9 mouse cellular contexts compared by ENCODE assay signal in the genomic region with DNA sequence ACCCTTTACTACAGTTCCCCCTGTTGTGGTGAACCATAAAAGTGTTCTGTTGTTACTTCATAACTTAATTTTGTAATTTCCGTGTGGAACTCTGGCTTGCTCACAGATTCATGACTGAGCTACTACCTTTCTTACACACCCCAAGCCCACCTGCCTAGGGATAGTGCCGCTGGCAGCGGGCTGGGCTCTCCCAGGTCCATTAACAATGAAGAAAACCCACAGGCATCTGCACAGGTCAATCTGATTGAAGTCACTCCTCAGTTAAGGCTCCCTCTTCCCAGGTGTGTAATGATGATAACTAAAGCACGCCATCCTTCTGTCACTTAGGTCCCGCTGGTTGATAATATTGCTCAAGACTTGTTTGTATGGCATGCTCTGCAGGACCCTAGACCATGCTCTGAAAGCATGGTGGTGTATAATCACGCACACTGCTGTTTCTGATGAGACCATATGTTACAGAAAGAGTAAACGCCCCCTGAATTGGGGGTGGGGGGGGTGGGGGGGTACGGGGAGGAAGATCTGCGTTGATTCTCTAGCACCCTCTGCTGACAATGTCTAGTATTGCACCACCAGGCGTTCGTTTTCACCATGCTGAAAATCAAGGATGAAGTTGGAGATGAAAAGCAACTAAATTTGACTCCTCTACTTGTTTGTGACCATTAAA. TPM values are rescaled to one million over a fixed set of nuclear protein-coding genes. Genes with fewer than 3 reads are reported as not detected.
DNase-seq lines count a peak whose midpoint lies in the region; ATAC-seq and TF ChIP-seq lines count a peak whose summit lies in the region.
"Had no signal": no experiment of that assay in that cellular context is flagged by ENCODE, and none has a peak within 500 bp of the region (broad histone marks: within the 10 kb centered on the region; RNA-seq: fewer than 3 reads in every experiment).

No protein-coding gene starts in this region.

- H3K27me3 ChIP-seq in heart, embryonic 11.5 days (ENCODE audit: control insufficient read depth, insufficient read depth, low read length): no peaks in the 10 kb centered on the region
- H3K27me3 ChIP-seq in forebrain, postnatal 0 days (ENCODE audit: insufficient read depth, low read length): no peaks in the 10 kb centered on the region
- H3K27me3 ChIP-seq: liver, embryonic 13.5 days had no signal

- peak; percentile 9 to 62 for DNase-seq in heart, adult 18-20 months
- peak; percentile 60 for DNase-seq in CD4-positive helper T cell, adult 2 months (ENCODE audit: low read depth, low spot score)
- peak; percentile 64 for DNase-seq in brain, adult 2 months (ENCODE audit: low read depth, low spot score)
- DNase-seq in forebrain, postnatal 0 days: peak; percentile 65
- peak; percentile 59 to 65 for DNase-seq in layer of hippocampus, postnatal 10 days (ENCODE audit: low spot score in 2 of 2)
- DNase-seq in mesoderm, embryonic 11.5 days (ENCODE audit: low read depth, low spot score): peak; percentile 77
- peak; percentile 71 for DNase-seq in thymus, postnatal 4 days
- DNase-seq: liver, embryonic 13.5 days had no signal

- no peak overlapping the region for H3K4me2 ChIP-seq in heart, embryonic 11.5 days
- H3K4me2 ChIP-seq in forebrain, postnatal 0 days (ENCODE audit: low read depth): no peak overlapping the region
- H3K4me2 ChIP-seq: liver, embryonic 13.5 days had no signal

- TF ChIP-seq CTCF in forebrain, postnatal 0 days (IDR thresholded peaks at IDR 0.05; ENCODE audit: low read depth): peak; percentile 53

- H3K9me3 ChIP-seq in heart, embryonic 11.5 days (replicated peaks; ENCODE audit: control insufficient read depth, low read length): no peaks in the 10 kb centered on the region
- no peaks in the 10 kb centered on the region for H3K9me3 ChIP-seq in forebrain, postnatal 0 days (ENCODE audit: low read length)
- H3K9me3 ChIP-seq: liver, embryonic 13.5 days had no signal

- ATAC-seq in heart, embryonic 11.5 days (replicated peaks; ENCODE audit: insufficient number of reproducible peaks, low FRiP score, low TSS enrichment): no peak
- ATAC-seq in forebrain, postnatal 0 days: peak; percentile 43; the same call in 1 of the 2 replicates

- no peaks in the 10 kb centered on the region for H3K4me1 ChIP-seq in heart, embryonic 11.5 days (ENCODE audit: control insufficient read depth, insufficient read depth, low read length)
- H3K4me1 ChIP-seq in forebrain, postnatal 0 days (ENCODE audit: insufficient read depth): no peaks in the 10 kb centered on the region

- no peak overlapping the region for H3K4me3 ChIP-seq in heart, embryonic 11.5 days (ENCODE audit: low read depth, low read length)
- H3K4me3 ChIP-seq in forebrain, postnatal 0 days (ENCODE audit: low read depth, low read length): no peak overlapping the region
- H3K4me3 ChIP-seq: liver, embryonic 13.5 days had no signal

- no peaks in the 10 kb centered on the region for H3K36me3 ChIP-seq in heart, embryonic 11.5 days (ENCODE audit: control insufficient read depth, insufficient read depth, low read length)
- H3K36me3 ChIP-seq in forebrain, postnatal 0 days (ENCODE audit: insufficient read depth): no peaks in the 10 kb centered on the region
- H3K36me3 ChIP-seq: liver, embryonic 13.5 days had no signal

- H3K27ac ChIP-seq in heart, embryonic 11.5 days (ENCODE audit: low read depth, low read length): no peak overlapping the region
- no peak overlapping the region for H3K27ac ChIP-seq in forebrain, postnatal 0 days (ENCODE audit: low read depth, low read length)
- H3K27ac ChIP-seq: liver, embryonic 13.5 days had no signal

- H3K9ac ChIP-seq in heart, embryonic 11.5 days (ENCODE audit: low read depth, low read length): no peak overlapping the region
- H3K9ac ChIP-seq in forebrain, postnatal 0 days: no peak overlapping the region
- H3K9ac ChIP-seq: liver, embryonic 13.5 days had no signal

- WGBS in heart, embryonic 11.5 days (ENCODE audit: insufficient replicate concordance): 30% methylated on average over 11 of the region's 11 CpGs
- 33% methylated on average over 11 of the region's 11 CpGs for WGBS in forebrain, postnatal 0 days

RNA-seq across cellular contexts. Expression of a gene that starts 5.6 kb away (rescaled TPM):
- 10 to 100 TPM; 16.0 to 18.8 TPM for total RNA-seq in heart, adult 18-20 months (2021)
- 58.2 and 79.7 TPM in 2 replicates for polyA plus RNA-seq in heart, embryonic 11.5 days (2014; fragmentation: Nextera tagmentation; extraction: Ambion mirVana)
- 40.6 and 48.2 TPM in 2 replicates for total RNA-seq in forebrain, postnatal 0 days (2014; rRNA removed)
- polyA plus RNA-seq in forebrain, postnatal 0 days (2015; fragmentation: Nextera tagmentation; extraction: Ambion mirVana): 15.7 and 35.1 TPM in 2 replicates
- total RNA-seq in layer of hippocampus, postnatal 10 days (2021): 10 to 100 TPM; 86.5 to 96.0 TPM
